Mouse (Mus musculus) cerebellum, postnatal 10 days (tissue): ENCODE data around the gene Gpr155.
A peak's percentile ranks its signal among the peaks of the same experiment; 100 is the strongest.

Source experiments
- DNase-seq, 2 experiments: peaks; one replicate each; pipeline ENCODE4 v3.0.0; 2021; ENCODE audit warnings: mixed read lengths in 2 of 2

The Gpr155 gene

GRCm38 (mm10) chr2:73385641-73386355, 574 bp downstream of the Gpr155 start:
- DNase-seq = no peak

- no peak for DNase-seq
These were observed 1.2 kb downstream of the Gpr155 start for GRCm38 (mm10) chr2:73385172-73385571.

- DNase-seq = no peak
These were observed 5.9 kb downstream of the Gpr155 start for GRCm38 (mm10) chr2:73380298-73380975.

GRCm38 (mm10) chr2:73379656-73380055, 6.7 kb downstream of the Gpr155 start:
- DNase-seq = no peak

- DNase-seq = no peak
These were observed 8.0 kb downstream of the Gpr155 start for GRCm38 (mm10) chr2:73378326-73378725.

- DNase-seq = no peak
These were observed 14.6 kb downstream of the Gpr155 start for GRCm38 (mm10) chr2:73371530-73372335.

GRCm38 (mm10) chr2:73363448-73363847, 22.9 kb downstream of the Gpr155 start:
- no peak for DNase-seq

- no peak for DNase-seq
These were observed 25.8 kb downstream of the Gpr155 start for GRCm38 (mm10) chr2:73360536-73360935.

GRCm38 (mm10) chr2:73359941-73360340, 26.4 kb downstream of the Gpr155 start:
- DNase-seq = no peak

- peak in 1 of 2 experiments; percentile 18 for DNase-seq
These were observed 29.4 kb downstream of the Gpr155 start for GRCm38 (mm10) chr2:73357004-73357403.

GRCm38 (mm10) chr2:73351927-73352374, 34.4 kb downstream of the Gpr155 start:
- peak in 1 of 2 experiments; percentile 14 for DNase-seq

- no peak for DNase-seq
These were observed 34.9 kb downstream of the Gpr155 start for GRCm38 (mm10) chr2:73351496-73351895.

- DNase-seq = no peak
These were observed 38.2 kb downstream of the Gpr155 start for GRCm38 (mm10) chr2:73348221-73348620.

GRCm38 (mm10) chr2:73347766-73348165, 38.6 kb downstream of the Gpr155 start:
- DNase-seq = no peak

- no peak for DNase-seq
These were observed 39.2 kb downstream of the Gpr155 start for GRCm38 (mm10) chr2:73347136-73347535.

- peak; percentile 37 to 57 for DNase-seq
These were observed 39.9 kb downstream of the Gpr155 start for GRCm38 (mm10) chr2:73346345-73347086.

- DNase-seq = no peak
These were observed 41.2 kb downstream of the Gpr155 start for GRCm38 (mm10) chr2:73345204-73345603.

- peak in 1 of 2 experiments; percentile 10 for DNase-seq
These were observed 42.7 kb downstream of the Gpr155 start for GRCm38 (mm10) chr2:73343701-73344100.

GRCm38 (mm10) chr2:73338415-73338814, 48.0 kb downstream of the Gpr155 start:
- no peak for DNase-seq

GRCm38 (mm10) chr2:73335949-73336348, 50.4 kb downstream of the Gpr155 start:
- DNase-seq = no peak

GRCm38 (mm10) chr2:73325871-73326270, 60.5 kb downstream of the Gpr155 start:
- DNase-seq = no peak

- DNase-seq = no peak
These were observed 63.4 kb downstream of the Gpr155 start for GRCm38 (mm10) chr2:73322991-73323390.

GRCm38 (mm10) chr2:73319218-73319617, 67.2 kb downstream of the Gpr155 start:
- DNase-seq = no peak
